Mouse (Mus musculus): ENCODE measurements around the gene Prr36. TPM values are rescaled to one million over a fixed set of nuclear protein-coding genes. Genes with fewer than 3 reads are reported as not detected.

The Prr36 gene
- total and polyA plus RNA-seq, 3 experiments, result 0.08 to 0.58 TPM; not detected in 1

- no peaks in the 10 kb centered on the region for H3K9me3 ChIP-seq (replicated peaks; ENCODE audit: insufficient read depth, low read length)
- H3K27ac ChIP-seq (ENCODE audit: control insufficient read depth, low read depth, low read length), result no peak overlapping the region
- TF ChIP-seq MYB (IDR thresholded peaks at IDR 0.05; ENCODE audit: low read depth, low read length) (no peak), CTCF (IDR thresholded peaks at IDR 0.05 in 2 of 3, conservative IDR thresholded peaks at IDR 0.05 in 1 of 3; ENCODE audit: control insufficient read depth in 1 of 3, insufficient read depth in 1 of 3, low read depth in 2 of 3, low read length in 3 of 3, poor library complexity in 1 of 3, severe bottlenecking in 1 of 3) (no peak), UBTF (IDR thresholded peaks at IDR 0.05; ENCODE audit: borderline replicate concordance, insufficient read depth, low read depth, low read length) (no peak), NELFE (IDR thresholded peaks at IDR 0.05; ENCODE audit: low read depth, low read length) (no peak), CHD1 (IDR thresholded peaks at IDR 0.05; ENCODE audit: low read depth, low read length) (no peak), ZMIZ1 (IDR thresholded peaks at IDR 0.05; ENCODE audit: low read depth, low read length) (no peak), MEF2A (IDR thresholded peaks at IDR 0.05; ENCODE audit: extremely low read depth, insufficient replicate concordance, low read depth, low read length, poor library complexity, severe bottlenecking) (no peak), MAFK (IDR thresholded peaks at IDR 0.05; ENCODE audit: borderline replicate concordance, low read depth, low read length) (no peak), E2F4 (IDR thresholded peaks at IDR 0.05; ENCODE audit: borderline replicate concordance, low read depth, low read length) (no peak), EP300 (IDR thresholded peaks at IDR 0.05; ENCODE audit: low read depth in 1 of 2, low read length in 2 of 2) (no peak), MAZ (IDR thresholded peaks at IDR 0.05; ENCODE audit: low read depth, low read length) (no peak), TAL1 (IDR thresholded peaks at IDR 0.05; ENCODE audit: low read length) (no peak), MYC (IDR thresholded peaks at IDR 0.05; ENCODE audit: low read depth, low read length) (no peak)
- peaks cover 4% of the 10 kb centered on the region; the same call in 1 of the 2 replicates for H3K79me2 ChIP-seq (ENCODE audit: control insufficient read depth, insufficient read depth, low read length, poor library complexity)
- DNase-seq (ENCODE audit: low read depth, low spot score), result peak; percentile 12
- H3K9ac ChIP-seq (ENCODE audit: control insufficient read depth, low read depth, low read length, poor library complexity, severe bottlenecking), result peak overlapping the region; percentile 76
- peaks cover 2 to 9% of the 10 kb centered on the region in 2 experiments; a peak in 3 of 4 replicates for H3K4me1 ChIP-seq (ENCODE audit: control insufficient read depth in 1 of 2, insufficient read depth in 2 of 2, low read length in 2 of 2)
- H3K4me3 ChIP-seq (ENCODE audit: control insufficient read depth in 1 of 2, insufficient read depth in 1 of 2, low read depth in 2 of 2, low read length in 2 of 2), result peak overlapping the region; percentile 55 to 76
- H3K36me3 ChIP-seq (ENCODE audit: control insufficient read depth in 1 of 2, insufficient read depth in 2 of 2, low read length in 2 of 2), result peaks cover 0 to 9% of the 10 kb centered on the region in 2 experiments; a peak in 2 of 4 replicates
- H3K27me3 ChIP-seq (ENCODE audit: control insufficient read depth in 1 of 2, insufficient read depth in 2 of 2, low read length in 2 of 2), result no peaks in the 10 kb centered on the region
Measured at GRCm38 (mm10) chr8:4166881-4167525, 50.3 kb downstream of the Prr36 start.

- H3K4me3 ChIP-seq (ENCODE audit: control insufficient read depth in 1 of 2, insufficient read depth in 1 of 2, low read depth in 2 of 2, low read length in 2 of 2), result peak within 1 kb of the TSS; percentile 59 to 76
- no peaks in the 10 kb centered on the region for H3K27me3 ChIP-seq (ENCODE audit: control insufficient read depth in 1 of 2, insufficient read depth in 2 of 2, low read length in 2 of 2)
- H3K9ac ChIP-seq (ENCODE audit: control insufficient read depth, low read depth, low read length, poor library complexity, severe bottlenecking), result peak within 1 kb of the TSS; percentile 76
- H3K27ac ChIP-seq (ENCODE audit: control insufficient read depth, low read depth, low read length), result no peak within 1 kb of the TSS
- H3K4me1 ChIP-seq (ENCODE audit: control insufficient read depth in 1 of 2, insufficient read depth in 2 of 2, low read length in 2 of 2), result peaks cover 2 to 9% of the 10 kb centered on the region in 2 experiments; a peak in 3 of 4 replicates
- peaks cover 0 to 9% of the 10 kb centered on the region in 2 experiments; a peak in 2 of 4 replicates for H3K36me3 ChIP-seq (ENCODE audit: control insufficient read depth in 1 of 2, insufficient read depth in 2 of 2, low read length in 2 of 2)
- no peaks in the 10 kb centered on the region for H3K9me3 ChIP-seq (replicated peaks; ENCODE audit: insufficient read depth, low read length)
- TF ChIP-seq CHD2 (IDR thresholded peaks at IDR 0.05; ENCODE audit: low read length), result peak; percentile 95
- TF ChIP-seq TBP (IDR thresholded peaks at IDR 0.05; ENCODE audit: low read depth, low read length), result peak; percentile 26; the same call in 1 of the 2 replicates
- TF ChIP-seq ZMIZ1 (IDR thresholded peaks at IDR 0.05; ENCODE audit: low read depth, low read length), result no peak
- peak; percentile 6; the same call in 1 of the 2 replicates for TF ChIP-seq MXI1 (IDR thresholded peaks at IDR 0.05; ENCODE audit: low read depth, low read length)
- no peak for TF ChIP-seq GATA1 (IDR thresholded peaks at IDR 0.05; ENCODE audit: low read depth, low read length)
- TF ChIP-seq HCFC1 (IDR thresholded peaks at IDR 0.05; ENCODE audit: low read depth, low read length), result peak; percentile 84
- TF ChIP-seq RAD21 (IDR thresholded peaks at IDR 0.05; ENCODE audit: low read depth, low read length), result no peak
- peak; percentile 42 to 59; a peak in 2 of 4 replicates for TF ChIP-seq POLR2A (IDR thresholded peaks at IDR 0.05; ENCODE audit: control insufficient read depth in 1 of 2, insufficient read depth in 1 of 2, low read depth in 1 of 2, low read length in 2 of 2, poor library complexity in 1 of 2)
- no peak for TF ChIP-seq ZC3H11A (IDR thresholded peaks at IDR 0.05; ENCODE audit: low read depth, low read length)
- no peak for TF ChIP-seq CTCF (IDR thresholded peaks at IDR 0.05 in 2 of 3, conservative IDR thresholded peaks at IDR 0.05 in 1 of 3; ENCODE audit: control insufficient read depth in 1 of 3, insufficient read depth in 1 of 3, low read depth in 2 of 3, low read length in 3 of 3, poor library complexity in 1 of 3, severe bottlenecking in 1 of 3)
- 0 out of 2 replicates have a peak, but pooled peaks have one; percentile 46 for TF ChIP-seq MYC (IDR thresholded peaks at IDR 0.05; ENCODE audit: low read depth, low read length)
- TF ChIP-seq KAT2A (conservative IDR thresholded peaks at IDR 0.05; ENCODE audit: low read depth, low read length), result peak; percentile 70
- TF ChIP-seq NRF1 (IDR thresholded peaks at IDR 0.05; ENCODE audit: insufficient read depth, low read depth, low read length, poor library complexity, severe bottlenecking), result peak; percentile 41; the same call in 1 of the 2 replicates
- TF ChIP-seq SIN3A (IDR thresholded peaks at IDR 0.05; ENCODE audit: low read length), result peak; percentile 60; the same call in 1 of the 2 replicates
- peak; percentile 100 for DNase-seq (ENCODE audit: low read depth, low spot score)
- peaks cover 4% of the 10 kb centered on the region; the same call in 1 of the 2 replicates for H3K79me2 ChIP-seq (ENCODE audit: control insufficient read depth, insufficient read depth, low read length, poor library complexity)
Measured at GRCm38 (mm10) chr8:4165852-4166751, 51.2 kb downstream of the Prr36 start, which contains the start of gene Evi5l. Gene Evi5l, plus strand, starts transcription at chr8:4166567.

Data from MEL (cell line).